Mouse (Mus musculus) heart, adult 2 months (tissue): ENCODE data around the gene Gm13119.

Source experiments
- CTCF ChIP-seq: fragments of 200-600 bp; IDR thresholded peaks from 2 replicates; pipeline ENCODE4 v1.8.1; 2022; ENCODE audit warnings: antibody characterized with exemption, mild to moderate bottlenecking, moderate library complexity
- POLR2A ChIP-seq: fragments of 200-500 bp; IDR thresholded peaks from 2 replicates; pipeline ENCODE4 v1.6.1; 2011; ENCODE audit warnings: mild to moderate bottlenecking, low read depth, low read length, control low read depth; ENCODE audit not compliant: insufficient read depth

DNA sequence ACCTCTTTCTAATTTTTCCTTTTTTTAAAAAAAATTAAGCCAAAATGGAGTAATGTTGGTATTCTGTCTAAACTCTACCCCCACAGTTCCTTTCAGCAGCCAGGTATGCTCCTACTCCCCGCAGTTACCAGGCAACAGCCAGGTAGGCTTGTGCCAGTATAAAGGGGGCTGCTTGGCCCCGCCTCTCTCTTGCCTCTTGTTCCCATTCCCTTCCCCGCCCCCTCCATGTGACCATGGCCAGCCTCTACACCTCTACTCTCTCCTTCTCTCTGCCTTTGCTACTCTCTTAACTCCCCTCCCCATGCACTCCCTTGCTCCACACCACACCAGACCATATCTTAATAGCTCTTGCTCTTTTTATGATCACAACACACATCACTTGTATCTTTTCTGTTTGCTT is 48.5 kb downstream of the Gm13119 start:
- TF ChIP-seq CTCF (no peak), POLR2A (no peak)
